Mouse (Mus musculus): ENCODE results near the gene Ifi213.
"Not testable (repeated sequence)": the region's sequence is repeated elsewhere in the genome, so short reads cannot be mapped to it uniquely, and the experiment has no call there.

Gene Ifi213

GRCm38 (mm10) chr1:173598838-173599494 is at the start of gene Ifi213:
Gene Ifi213, minus strand, starts transcription at chr1:173599274.
- not testable (repeated sequence) for DNase-seq

GRCm38 (mm10) chr1:173645393-173645792 is 46.3 kb upstream of the Ifi213 start:
- no peak for DNase-seq

GRCm38 (mm10) chr1:173633969-173634645 is 35.0 kb upstream of the Ifi213 start:
- no peak for DNase-seq

GRCm38 (mm10) chr1:173630622-173631021 is 31.5 kb upstream of the Ifi213 start, which contains the start of gene Ifi209:
Gene Ifi209, plus strand, starts transcription at chr1:173630917.
- DNase-seq, result not testable (repeated sequence)

GRCm38 (mm10) chr1:173626686-173627085 is 27.6 kb upstream of the Ifi213 start:
- DNase-seq, result no peak

- no peak for DNase-seq
Observed at GRCm38 (mm10) chr1:173624052-173624451, 25.0 kb upstream of the Ifi213 start.

GRCm38 (mm10) chr1:173622216-173622615 is 23.1 kb upstream of the Ifi213 start:
- not testable (repeated sequence) for DNase-seq

GRCm38 (mm10) chr1:173610291-173610690 is 11.2 kb upstream of the Ifi213 start:
- DNase-seq, result not testable (repeated sequence)

GRCm38 (mm10) chr1:173589698-173590097 is 9.4 kb downstream of the Ifi213 start:
- DNase-seq, result not testable (repeated sequence)

- no peak for DNase-seq
Observed at GRCm38 (mm10) chr1:173579921-173580585, 19.0 kb downstream of the Ifi213 start.

GRCm38 (mm10) chr1:173579079-173579478 is 20.0 kb downstream of the Ifi213 start:
- DNase-seq, result no peak

- not testable (repeated sequence) for DNase-seq
Observed at GRCm38 (mm10) chr1:173550491-173551050, 48.5 kb downstream of the Ifi213 start.

- not testable (repeated sequence) for DNase-seq
Observed at GRCm38 (mm10) chr1:173548798-173549197, 50.3 kb downstream of the Ifi213 start.

GRCm38 (mm10) chr1:173535791-173536190 is 63.3 kb downstream of the Ifi213 start, which contains the start of gene Ifi214:
Gene Ifi214, minus strand, starts transcription at chr1:173535957.
- DNase-seq, result not testable (repeated sequence)

GRCm38 (mm10) chr1:173521452-173521851 is 77.6 kb downstream of the Ifi213 start:
- no peak for DNase-seq
